Mouse (Mus musculus) colon, adult 2 months (tissue): ENCODE measurements around the gene Sim2. TPM values are rescaled to one million over a fixed set of nuclear protein-coding genes. Genes with fewer than 3 reads are reported as not detected.

Source experiments
- polyA plus RNA-seq: library from polyadenylated mRNA; depleted of rRNA; stranded (reverse); fragments of >200 nt; gene quantifications from 2 replicates; pipeline ENCODE4 v1.2.3, GENCODE M21; 2012; rRNA removed

Sim2 gene
- polyA plus RNA-seq, result 0.03 TPM in 1 of 2 replicates, not detected in the other

DNA sequence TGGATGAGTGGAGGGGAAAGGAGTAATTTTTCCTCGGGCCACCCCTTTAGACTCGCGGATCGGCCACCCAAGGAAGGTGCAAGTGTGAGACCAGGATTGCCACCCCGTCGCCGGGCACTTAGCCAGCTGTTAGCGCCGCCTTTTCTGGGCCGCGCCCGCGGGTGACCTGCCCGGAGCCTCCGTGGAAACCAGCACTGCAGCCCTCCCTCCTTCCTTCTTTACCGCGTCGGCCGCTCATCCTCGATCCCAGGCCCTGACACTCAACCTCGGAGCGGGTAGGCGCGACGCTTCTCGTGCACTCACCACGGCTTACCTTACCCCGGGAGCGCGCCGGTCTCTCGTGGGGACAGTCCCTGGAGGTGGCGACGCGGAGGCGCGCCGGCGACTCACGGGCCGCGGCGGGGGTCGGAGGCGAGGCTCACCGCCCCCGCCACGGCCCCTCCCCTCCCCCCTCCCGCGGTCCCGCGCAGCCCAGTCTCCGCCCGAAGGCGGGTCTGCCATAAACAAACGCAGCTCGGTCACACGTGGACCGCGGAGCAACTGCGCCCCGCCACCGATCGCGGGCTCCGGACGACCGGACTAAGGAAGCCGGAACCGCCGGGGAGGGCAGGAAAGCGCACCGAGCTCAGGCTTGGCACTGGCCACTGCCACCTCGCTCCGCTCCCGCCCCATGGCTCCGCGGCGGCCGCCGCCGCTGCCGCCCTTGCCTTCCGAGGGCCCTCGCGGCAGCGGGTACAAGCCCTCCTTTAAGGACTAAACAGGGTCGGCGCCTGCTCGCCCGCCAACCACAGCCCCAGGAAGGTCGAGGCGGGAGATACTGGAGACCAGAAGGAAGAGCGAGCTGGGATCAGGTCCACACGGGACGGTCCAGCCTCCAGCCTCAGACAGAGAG is at the start of gene Sim2:
Sim2 (plus strand) TSS at position 221 of the 892 bp plus-strand sequence.

Other genes starting within 250 kb of the Sim2 start
- 5.6 and 6.0 TPM in 2 replicates for gene Chaf1b, start 201.0 kb upstream of the Sim2 start, polyA plus RNA-seq
- gene Cldn14, start 76.1 kb upstream of the Sim2 start, polyA plus RNA-seq, result 16.0 and 18.2 TPM in 2 replicates
- gene Hlcs, start 228.6 kb downstream of the Sim2 start, polyA plus RNA-seq, result 7.8 and 8.0 TPM in 2 replicates
- gene Ripply3, start 243.5 kb downstream of the Sim2 start, polyA plus RNA-seq, result 0.81 and 1.2 TPM in 2 replicates